Comparison of ENCODE assay signal across 8 mouse cellular contexts in genomic region chr3:145614362-145615115, GRCm38 (mm10). TPM values are rescaled to one million over a fixed set of nuclear protein-coding genes. Genes with fewer than 3 reads are reported as not detected.
DNase-seq lines count a peak whose midpoint lies in the region; ATAC-seq lines count a peak whose summit lies in the region.

No protein-coding gene starts in this region.

- no peak overlapping the region for H3K4me3 ChIP-seq in forebrain, embryonic 16.5 days (replicated peaks; ENCODE audit: low read length)
- H3K4me3 ChIP-seq in intestine, embryonic 16.5 days (ENCODE audit: low read length): no peak overlapping the region
- H3K4me3 ChIP-seq in lung, embryonic 16.5 days (ENCODE audit: low read length): no peak overlapping the region; the same call in 1 of the 2 replicates
- no peak overlapping the region for H3K4me3 ChIP-seq in stomach, embryonic 15.5 days (replicated peaks)

- intact Hi-C loops in heart, postnatal 25 days (cut with DNase I): no loop called here
- intact Hi-C loops in left cerebral cortex, postnatal 36 days (cut with DNase I): no loop called here

- H3K9ac ChIP-seq in forebrain, embryonic 16.5 days (replicated peaks; ENCODE audit: low read depth, low read length): 0 out of 2 replicates have a peak overlapping the region, but pooled peaks have one; percentile 4
- H3K9ac ChIP-seq in intestine, embryonic 16.5 days (ENCODE audit: low read depth, low read length): no peak overlapping the region
- H3K9ac ChIP-seq in lung, embryonic 16.5 days (ENCODE audit: low read length): peak overlapping the region; percentile 30; the same call in 1 of the 2 replicates
- H3K9ac ChIP-seq in stomach, embryonic 15.5 days: no peak overlapping the region

- WGBS in forebrain, embryonic 16.5 days: 17% methylated on average over 17 of the region's 17 CpGs
- WGBS in intestine, embryonic 16.5 days: 21% methylated on average over 17 of the region's 17 CpGs
- 13% methylated on average over 17 of the region's 17 CpGs for WGBS in lung, embryonic 16.5 days
- 13% methylated on average over 17 of the region's 17 CpGs for WGBS in stomach, embryonic 15.5 days

- DNase-seq in heart, adult 18-20 months: peak; percentile 28 to 38
- DNase-seq in heart, postnatal 25 days (ENCODE audit: low spot score): no peak
- no peak for DNase-seq in layer of hippocampus, adult 9-10 months (ENCODE audit: low spot score)
- no peak for DNase-seq in left cerebral cortex, postnatal 36 days (ENCODE audit: low spot score in 2 of 2)

- H3K9me3 ChIP-seq in forebrain, embryonic 16.5 days (ENCODE audit: control insufficient read depth, low read length): no peaks in the 10 kb centered on the region
- H3K9me3 ChIP-seq in intestine, embryonic 16.5 days (ENCODE audit: control insufficient read depth, low read length): no peaks in the 10 kb centered on the region
- no peaks in the 10 kb centered on the region for H3K9me3 ChIP-seq in lung, embryonic 16.5 days (ENCODE audit: control insufficient read depth, low read length)
- no peaks in the 10 kb centered on the region for H3K9me3 ChIP-seq in stomach, embryonic 15.5 days

- no peaks in the 10 kb centered on the region for H3K27me3 ChIP-seq in forebrain, embryonic 16.5 days (replicated peaks; ENCODE audit: control insufficient read depth, insufficient read depth, low read length)
- no peaks in the 10 kb centered on the region for H3K27me3 ChIP-seq in intestine, embryonic 16.5 days (replicated peaks; ENCODE audit: control insufficient read depth, insufficient read depth, low read length)
- no peaks in the 10 kb centered on the region for H3K27me3 ChIP-seq in lung, embryonic 16.5 days (ENCODE audit: control insufficient read depth, insufficient read depth, low read depth, low read length)
- no peaks in the 10 kb centered on the region for H3K27me3 ChIP-seq in stomach, embryonic 15.5 days (replicated peaks)

- H3K4me1 ChIP-seq in forebrain, embryonic 16.5 days (replicated peaks; ENCODE audit: control insufficient read depth, insufficient read depth, low read length): peaks cover 8% of the 10 kb centered on the region
- H3K4me1 ChIP-seq in intestine, embryonic 16.5 days (ENCODE audit: control insufficient read depth, insufficient read depth, low read length): no peaks in the 10 kb centered on the region
- peaks cover 25% of the 10 kb centered on the region for H3K4me1 ChIP-seq in lung, embryonic 16.5 days (replicated peaks; ENCODE audit: control insufficient read depth, insufficient read depth, low read length)
- peaks cover 8% of the 10 kb centered on the region; the same call in 1 of the 2 replicates for H3K4me1 ChIP-seq in stomach, embryonic 15.5 days

- no peak overlapping the region for H3K4me2 ChIP-seq in forebrain, embryonic 16.5 days (ENCODE audit: low read length)
- no peak overlapping the region for H3K4me2 ChIP-seq in intestine, embryonic 16.5 days (ENCODE audit: low read depth, low read length)
- peak overlapping the region; percentile 37 for H3K4me2 ChIP-seq in lung, embryonic 16.5 days (ENCODE audit: low read depth, low read length)
- H3K4me2 ChIP-seq in stomach, embryonic 15.5 days: peak overlapping the region; percentile 30

- ATAC-seq in forebrain, embryonic 16.5 days: peak; percentile 32; the same call in 1 of the 2 replicates
- peak; percentile 63 for ATAC-seq in intestine, embryonic 16.5 days
- ATAC-seq in lung, embryonic 16.5 days (ENCODE audit: low read depth): peak; percentile 90
- peak; percentile 44; the same call in 1 of the 2 replicates for ATAC-seq in stomach, embryonic 15.5 days (ENCODE audit: insufficient read depth, low FRiP score, low read depth)

- H3K27ac ChIP-seq in forebrain, embryonic 16.5 days (ENCODE audit: low read length): no peak overlapping the region
- no peak overlapping the region for H3K27ac ChIP-seq in intestine, embryonic 16.5 days (ENCODE audit: low read length)
- peak overlapping the region; percentile 81 for H3K27ac ChIP-seq in lung, embryonic 16.5 days (ENCODE audit: low read length)
- peak overlapping the region; percentile 68 for H3K27ac ChIP-seq in stomach, embryonic 15.5 days

- no peaks in the 10 kb centered on the region for H3K36me3 ChIP-seq in forebrain, embryonic 16.5 days (ENCODE audit: control insufficient read depth, insufficient read depth)
- H3K36me3 ChIP-seq in intestine, embryonic 16.5 days (ENCODE audit: control insufficient read depth, insufficient read depth, low read length): no peaks in the 10 kb centered on the region
- no peaks in the 10 kb centered on the region for H3K36me3 ChIP-seq in lung, embryonic 16.5 days (ENCODE audit: control insufficient read depth, insufficient read depth, low read length)
- H3K36me3 ChIP-seq in stomach, embryonic 15.5 days: no peaks in the 10 kb centered on the region

RNA-seq across cellular contexts. Expression of gene Ccn1, which starts 35.2 kb away (rescaled TPM):
- total RNA-seq in heart, adult 18-20 months (2021): 10 to 100 TPM; 77.5 to 83.7 TPM
- 10 to 100 TPM; 46.8 to 75.2 TPM for total RNA-seq in heart, postnatal 25 days (2021)
- 25.4 and 32.1 TPM in 2 replicates for polyA plus RNA-seq in forebrain, embryonic 16.5 days (2015; fragmentation: Nextera tagmentation; extraction: Ambion mirVana)
- polyA plus RNA-seq in intestine, embryonic 16.5 days (2015; fragmentation: Nextera tagmentation; extraction: Ambion mirVana): 50.3 and 55.5 TPM in 2 replicates
- polyA plus RNA-seq in lung, embryonic 16.5 days (2015; fragmentation: Nextera tagmentation; extraction: Ambion mirVana): 60.1 and 78.3 TPM in 2 replicates
- polyA plus RNA-seq in stomach, embryonic 15.5 days (2015; fragmentation: Nextera tagmentation; extraction: Ambion mirVana): 39.7 and 45.1 TPM in 2 replicates
- 10 to 100 TPM in 1 of 2 experiments, 1 to 10 TPM in 1; 3.1 to 19.7 TPM for total RNA-seq in left cerebral cortex, postnatal 36 days (2021)

RNA-seq across cellular contexts. Expression of gene Znhit6, which starts 38.5 kb away (rescaled TPM):
- total RNA-seq in heart, adult 18-20 months (2021): 10 to 100 TPM; 12.8 to 16.0 TPM
- 10 to 100 TPM; 10.5 to 11.1 TPM for total RNA-seq in heart, postnatal 25 days (2021)
- 27.6 and 30.1 TPM in 2 replicates for polyA plus RNA-seq in forebrain, embryonic 16.5 days (2015; fragmentation: Nextera tagmentation; extraction: Ambion mirVana)
- polyA plus RNA-seq in intestine, embryonic 16.5 days (2015; fragmentation: Nextera tagmentation; extraction: Ambion mirVana): 23.5 and 28.4 TPM in 2 replicates
- 25.9 and 27.9 TPM in 2 replicates for polyA plus RNA-seq in lung, embryonic 16.5 days (2015; fragmentation: Nextera tagmentation; extraction: Ambion mirVana)
- polyA plus RNA-seq in stomach, embryonic 15.5 days (2015; fragmentation: Nextera tagmentation; extraction: Ambion mirVana): 29.8 and 30.2 TPM in 2 replicates
- total RNA-seq in left cerebral cortex, postnatal 36 days (2021): 10 to 100 TPM; 13.8 to 17.4 TPM

Comparison
In these comparisons a context has a peak if more than half of its experiments do, and no peak if none do; other contexts are left out.
1. DNase-seq: peak in heart, adult 18-20 months (2 of 2); none in heart, postnatal 25 days (single experiment), layer of hippocampus, adult 9-10 months (single experiment) and left cerebral cortex, postnatal 36 days (0 of 2).
2. ATAC-seq: peak in every context shown above with its lines; median percentile 90 in lung, embryonic 16.5 days; 63 in intestine, embryonic 16.5 days; 44 in stomach, embryonic 15.5 days; 32 in forebrain, embryonic 16.5 days.
3. H3K27ac ChIP-seq: peak in lung, embryonic 16.5 days (single experiment) and stomach, embryonic 15.5 days (single experiment); none in forebrain, embryonic 16.5 days (single experiment) and intestine, embryonic 16.5 days (single experiment).
4. H3K4me2 ChIP-seq: peak in lung, embryonic 16.5 days (single experiment) and stomach, embryonic 15.5 days (single experiment); none in forebrain, embryonic 16.5 days (single experiment) and intestine, embryonic 16.5 days (single experiment).
5. H3K9ac ChIP-seq: peak in forebrain, embryonic 16.5 days (single experiment) and lung, embryonic 16.5 days (single experiment); none in intestine, embryonic 16.5 days (single experiment) and stomach, embryonic 15.5 days (single experiment).